ENCODE assay signal across 14 mouse cellular contexts in the genomic region with DNA sequence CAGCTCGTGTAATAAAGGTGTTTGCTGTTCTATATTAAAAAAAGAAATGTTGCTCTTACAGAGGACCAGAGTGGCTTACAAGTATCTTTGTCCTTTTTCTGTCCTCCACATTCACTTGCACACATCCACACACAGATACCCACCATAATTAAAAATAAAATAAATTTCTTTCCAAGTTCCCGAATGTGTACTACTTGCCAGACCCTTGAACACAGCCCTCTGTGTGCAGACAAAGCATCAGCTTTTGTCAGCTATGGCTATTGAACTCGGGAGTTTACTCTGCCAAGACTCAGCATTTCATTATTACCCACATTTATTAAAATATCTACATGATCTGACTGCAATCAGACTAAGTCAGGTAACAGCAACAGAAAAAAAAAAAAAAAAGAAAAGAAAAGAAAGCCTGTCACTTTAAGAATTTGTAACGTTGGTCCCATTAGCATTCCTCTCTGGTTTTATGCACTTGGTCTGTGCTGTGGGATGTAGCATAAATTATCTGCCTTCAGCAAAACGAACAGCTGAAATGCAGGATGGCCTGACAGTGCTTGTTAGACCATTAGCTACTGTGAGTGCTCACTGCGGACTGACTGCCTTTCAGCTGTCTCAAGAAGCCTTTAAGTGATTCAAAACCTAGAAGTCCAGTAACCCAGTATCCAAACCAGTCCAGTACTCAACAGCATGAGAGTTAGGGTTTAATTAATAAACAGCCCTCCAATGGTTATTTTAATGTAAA. TPM values are rescaled to one million over a fixed set of nuclear protein-coding genes. Genes with fewer than 3 reads are reported as not detected.
DNase-seq lines count a peak whose midpoint lies in the region; ATAC-seq lines count a peak whose summit lies in the region.
"Had no signal": no experiment of that assay in that cellular context is flagged by ENCODE, and none has a peak within 500 bp of the region (broad histone marks: within the 10 kb centered on the region; RNA-seq: fewer than 3 reads in every experiment).

No protein-coding gene starts in this region.

- H3K4me2 ChIP-seq in embryonic facial prominence, embryonic 14.5 days (ENCODE audit: low read depth, low read length), result no peak overlapping the region
- H3K4me2 ChIP-seq in neural tube, embryonic 14.5 days (ENCODE audit: low read depth, low read length), result no peak overlapping the region
- H3K4me2 ChIP-seq: embryonic facial prominence, embryonic 13.5 days had no signal

- no peaks in the 10 kb centered on the region for H3K27me3 ChIP-seq in embryonic facial prominence, embryonic 14.5 days (replicated peaks; ENCODE audit: control insufficient read depth, insufficient read depth, low read length)
- H3K27me3 ChIP-seq in embryonic facial prominence, embryonic 10.5 days (replicated peaks; ENCODE audit: low read depth, poor library complexity, severe bottlenecking), result peaks cover 32% of the 10 kb centered on the region
- no peaks in the 10 kb centered on the region for H3K27me3 ChIP-seq in neural tube, embryonic 14.5 days (ENCODE audit: control insufficient read depth, insufficient read depth, low read length)

- no peaks in the 10 kb centered on the region for H3K9me3 ChIP-seq in embryonic facial prominence, embryonic 14.5 days (ENCODE audit: control insufficient read depth, low read length)
- H3K9me3 ChIP-seq in embryonic facial prominence, embryonic 10.5 days, result no peaks in the 10 kb centered on the region
- no peaks in the 10 kb centered on the region for H3K9me3 ChIP-seq in neural tube, embryonic 14.5 days (ENCODE audit: control insufficient read depth, low read length)
- H3K9me3 ChIP-seq: embryonic facial prominence, embryonic 13.5 days; G1E had no signal

- peaks cover 11% of the 10 kb centered on the region for H3K4me1 ChIP-seq in embryonic facial prominence, embryonic 14.5 days (ENCODE audit: control insufficient read depth, insufficient read depth, low read length)
- peaks cover 25% of the 10 kb centered on the region for H3K4me1 ChIP-seq in embryonic facial prominence, embryonic 10.5 days
- peaks cover 16% of the 10 kb centered on the region for H3K4me1 ChIP-seq in neural tube, embryonic 14.5 days (ENCODE audit: control insufficient read depth, insufficient read depth, low read length)

- DNase-seq in embryonic facial prominence, embryonic 14.5 days (ENCODE audit: low spot score), result peak; percentile 34
- DNase-seq in embryonic facial prominence, embryonic 10.5 days (ENCODE audit: low spot score), result no peak
- peak; percentile 1 to 5 for DNase-seq in right cerebral cortex, adult 2 months (ENCODE audit: low spot score in 2 of 2)
- DNase-seq in right cerebral cortex, postnatal 36 days (ENCODE audit: low spot score in 2 of 2), result no peak
- peak; percentile 17 for DNase-seq in layer of hippocampus, adult 9-11 months
- no peak for DNase-seq in thymus, adult 18-20 months
- no peak for DNase-seq in adrenal gland, postnatal 4 days (ENCODE audit: low spot score in 2 of 2)
- DNase-seq: cerebellum, adult 18-20 months; kidney, adult 18-20 months had no signal

- WGBS in embryonic facial prominence, embryonic 14.5 days, result 38% methylated on average over 6 of the region's 6 CpGs
- WGBS in embryonic facial prominence, embryonic 10.5 days, result 46% methylated on average over 6 of the region's 6 CpGs
- 6% methylated on average over 6 of the region's 6 CpGs for WGBS in neural tube, embryonic 14.5 days

- H3K4me3 ChIP-seq in embryonic facial prominence, embryonic 14.5 days (ENCODE audit: low read depth, low read length), result no peak overlapping the region
- H3K4me3 ChIP-seq in embryonic facial prominence, embryonic 10.5 days, result no peak overlapping the region
- H3K4me3 ChIP-seq in neural tube, embryonic 14.5 days (ENCODE audit: low read depth, low read length), result no peak overlapping the region
- H3K4me3 ChIP-seq: embryonic facial prominence, embryonic 13.5 days had no signal

- no peaks in the 10 kb centered on the region for H3K36me3 ChIP-seq in embryonic facial prominence, embryonic 14.5 days (ENCODE audit: control insufficient read depth, insufficient read depth, low read length)
- H3K36me3 ChIP-seq in embryonic facial prominence, embryonic 10.5 days (replicated peaks), result no peaks in the 10 kb centered on the region
- H3K36me3 ChIP-seq in neural tube, embryonic 14.5 days (ENCODE audit: control insufficient read depth, insufficient read depth, low read length), result no peaks in the 10 kb centered on the region
- H3K36me3 ChIP-seq: embryonic facial prominence, embryonic 13.5 days; G1E had no signal

- no peak overlapping the region for H3K27ac ChIP-seq in embryonic facial prominence, embryonic 14.5 days (replicated peaks; ENCODE audit: low read depth, low read length)
- H3K27ac ChIP-seq in embryonic facial prominence, embryonic 10.5 days (replicated peaks), result no peak overlapping the region
- no peak overlapping the region for H3K27ac ChIP-seq in neural tube, embryonic 14.5 days (ENCODE audit: low read depth, low read length)
- H3K27ac ChIP-seq: embryonic facial prominence, embryonic 13.5 days had no signal

- ATAC-seq in embryonic facial prominence, embryonic 14.5 days (ENCODE audit: low read depth), result no peak
- ATAC-seq in neural tube, embryonic 14.5 days (ENCODE audit: low read depth), result peak; percentile 85

- H3K9ac ChIP-seq in embryonic facial prominence, embryonic 14.5 days (ENCODE audit: low read depth, low read length), result no peak overlapping the region
- no peak overlapping the region for H3K9ac ChIP-seq in neural tube, embryonic 14.5 days (replicated peaks; ENCODE audit: low read depth, low read length)
- H3K9ac ChIP-seq: embryonic facial prominence, embryonic 13.5 days had no signal

RNA-seq across cellular contexts. Expression of gene Hoxa1, which starts 39.0 kb away (rescaled TPM):
- 1.4 and 1.7 TPM in 2 replicates for polyA plus RNA-seq in embryonic facial prominence, embryonic 14.5 days (2014; fragmentation: Nextera tagmentation; extraction: Ambion mirVana)
- 0.57 and 0.62 TPM in 2 replicates for polyA plus RNA-seq in embryonic facial prominence, embryonic 10.5 days (2016; fragmentation: Nextera tagmentation; extraction: Ambion mirVana)
- polyA plus RNA-seq in neural tube, embryonic 14.5 days (2014; fragmentation: Nextera tagmentation; extraction: Ambion mirVana), result 0.76 and 0.92 TPM in 2 replicates
- total RNA-seq in adrenal gland, postnatal 4 days (2021), result 1 to 10 TPM; 1.2 to 1.4 TPM
- total RNA-seq: left cerebral cortex, postnatal 36 days had no signal
- polyA plus RNA-seq: G1E had no signal

RNA-seq across cellular contexts. Expression of gene Hoxa2, which starts 45.6 kb away (rescaled TPM):
- 7.2 and 11.1 TPM in 2 replicates for polyA plus RNA-seq in embryonic facial prominence, embryonic 14.5 days (2014; fragmentation: Nextera tagmentation; extraction: Ambion mirVana)
- polyA plus RNA-seq in embryonic facial prominence, embryonic 10.5 days (2016; fragmentation: Nextera tagmentation; extraction: Ambion mirVana), result 8.7 and 16.7 TPM in 2 replicates
- polyA plus RNA-seq in neural tube, embryonic 14.5 days (2014; fragmentation: Nextera tagmentation; extraction: Ambion mirVana), result 7.0 and 8.8 TPM in 2 replicates
- total RNA-seq in adrenal gland, postnatal 4 days (2021), result 1 to 10 TPM; 5.3 to 6.2 TPM
- total RNA-seq: G1E; left cerebral cortex, postnatal 36 days had no signal
- polyA plus RNA-seq: G1E had no signal

RNA-seq across cellular contexts. Expression of gene 5730596B20Rik, which starts 58.2 kb away (rescaled TPM):
- polyA plus RNA-seq in embryonic facial prominence, embryonic 14.5 days (2014; fragmentation: Nextera tagmentation; extraction: Ambion mirVana), result 0.10 and 0.46 TPM in 2 replicates
- polyA plus RNA-seq in embryonic facial prominence, embryonic 10.5 days (2016; fragmentation: Nextera tagmentation; extraction: Ambion mirVana), result 0.12 and 0.64 TPM in 2 replicates
- 1.8 and 2.2 TPM in 2 replicates for polyA plus RNA-seq in neural tube, embryonic 14.5 days (2014; fragmentation: Nextera tagmentation; extraction: Ambion mirVana)
- 1 to 10 TPM; 1.0 to 1.6 TPM for total RNA-seq in adrenal gland, postnatal 4 days (2021)
- total RNA-seq: gastrocnemius, adult 18-20 months; left cerebral cortex, postnatal 36 days had no signal
- polyA plus RNA-seq: G1E had no signal

Comparison
In these comparisons a context has a peak if more than half of its experiments do, and no peak if none do; other contexts are left out.
1. DNase-seq: peak in embryonic facial prominence, embryonic 14.5 days (single experiment), right cerebral cortex, adult 2 months (2 of 2) and layer of hippocampus, adult 9-11 months (single experiment); none in embryonic facial prominence, embryonic 10.5 days (single experiment), right cerebral cortex, postnatal 36 days (0 of 2), thymus, adult 18-20 months (0 of 2) and adrenal gland, postnatal 4 days (0 of 2).